Mouse (Mus musculus): ENCODE data around the gene Cyth1. TPM values are rescaled to one million over a fixed set of nuclear protein-coding genes. Genes with fewer than 3 reads are reported as not detected.

The Cyth1 gene
- polyA plus RNA-seq, 1 experiment: 89.8 TPM

- TF ChIP-seq CTCF (IDR thresholded peaks at IDR 0.05; ENCODE audit: borderline replicate concordance, insufficient read depth, low read depth, low read length) (no peak), POLR2A (IDR thresholded peaks at IDR 0.05; ENCODE audit: borderline replicate concordance, insufficient read depth, low read length) (no peak)
- Histone ChIP-seq H3K27me3 (ENCODE audit: control insufficient read depth, insufficient read depth, low read length) (no peaks in the 10 kb centered on the region), H3K27ac (ENCODE audit: insufficient read depth, low read length) (no peak overlapping the region), H3K4me1 (ENCODE audit: control insufficient read depth, insufficient read depth, low read length) (peaks cover 8% of the 10 kb centered on the region; the same call in 1 of the 2 replicates), H3K4me3 (replicated peaks; ENCODE audit: insufficient read depth, low read depth, low read length) (no peak overlapping the region)
- 69% methylated on average over 16 of the region's 16 CpGs for WGBS
- no peak for DNase-seq
Measured at GRCm38 (mm10) chr11:118145771-118146351, 102.5 kb downstream of the Cyth1 start.

- H3K27ac ChIP-seq (ENCODE audit: insufficient read depth, low read length): no peak overlapping the region
- no peak overlapping the region for H3K4me3 ChIP-seq (replicated peaks; ENCODE audit: insufficient read depth, low read depth, low read length)
- WGBS: 96% methylated on average over 4 of the region's 4 CpGs
- peaks cover 2% of the 10 kb centered on the region; the same call in 1 of the 2 replicates for H3K4me1 ChIP-seq (ENCODE audit: control insufficient read depth, insufficient read depth, low read length)
- no peak for DNase-seq
- no peaks in the 10 kb centered on the region for H3K27me3 ChIP-seq (ENCODE audit: control insufficient read depth, insufficient read depth, low read length)
- no peak for TF ChIP-seq POLR2A (IDR thresholded peaks at IDR 0.05; ENCODE audit: borderline replicate concordance, insufficient read depth, low read length)
- TF ChIP-seq CTCF (IDR thresholded peaks at IDR 0.05; ENCODE audit: borderline replicate concordance, insufficient read depth, low read depth, low read length): no peak
Measured at GRCm38 (mm10) chr11:118145092-118145491, 103.3 kb downstream of the Cyth1 start.

- Histone ChIP-seq H3K4me3 (replicated peaks; ENCODE audit: insufficient read depth, low read depth, low read length) (no peak overlapping the region), H3K27ac (ENCODE audit: insufficient read depth, low read length) (no peak overlapping the region), H3K27me3 (ENCODE audit: control insufficient read depth, insufficient read depth, low read length) (no peaks in the 10 kb centered on the region), H3K4me1 (ENCODE audit: control insufficient read depth, insufficient read depth, low read length) (peaks cover 4% of the 10 kb centered on the region; the same call in 1 of the 2 replicates)
- TF ChIP-seq POLR2A (IDR thresholded peaks at IDR 0.05; ENCODE audit: borderline replicate concordance, insufficient read depth, low read length) (no peak), CTCF (IDR thresholded peaks at IDR 0.05; ENCODE audit: borderline replicate concordance, insufficient read depth, low read depth, low read length) (no peak)
- no peak for DNase-seq
- WGBS: 98% methylated on average over 4 of the region's 4 CpGs
Measured at GRCm38 (mm10) chr11:118143731-118144130, 104.7 kb downstream of the Cyth1 start.

- Histone ChIP-seq H3K27me3 (ENCODE audit: control insufficient read depth, insufficient read depth, low read length) (no peaks in the 10 kb centered on the region), H3K27ac (ENCODE audit: insufficient read depth, low read length) (no peak overlapping the region), H3K4me1 (ENCODE audit: control insufficient read depth, insufficient read depth, low read length) (peaks cover 13% of the 10 kb centered on the region), H3K4me3 (replicated peaks; ENCODE audit: insufficient read depth, low read depth, low read length) (no peak overlapping the region)
- DNase-seq: no peak
- TF ChIP-seq CTCF (IDR thresholded peaks at IDR 0.05; ENCODE audit: borderline replicate concordance, insufficient read depth, low read depth, low read length): no peak
- TF ChIP-seq POLR2A (IDR thresholded peaks at IDR 0.05; ENCODE audit: borderline replicate concordance, insufficient read depth, low read length): no peak
- WGBS: 61% methylated on average over 7 of the region's 7 CpGs
Measured at GRCm38 (mm10) chr11:118142547-118143165, 105.7 kb downstream of the Cyth1 start.

GRCm38 (mm10) chr11:118140771-118141565 lies 107.4 kb downstream of the Cyth1 start:
- WGBS: 85% methylated on average over 10 of the region's 10 CpGs
- no peak overlapping the region for H3K4me3 ChIP-seq (replicated peaks; ENCODE audit: insufficient read depth, low read depth, low read length)
- TF ChIP-seq CTCF (IDR thresholded peaks at IDR 0.05; ENCODE audit: borderline replicate concordance, insufficient read depth, low read depth, low read length) (no peak), POLR2A (IDR thresholded peaks at IDR 0.05; ENCODE audit: borderline replicate concordance, insufficient read depth, low read length) (no peak)
- peaks cover 20% of the 10 kb centered on the region for H3K4me1 ChIP-seq (ENCODE audit: control insufficient read depth, insufficient read depth, low read length)
- H3K27me3 ChIP-seq (ENCODE audit: control insufficient read depth, insufficient read depth, low read length): no peaks in the 10 kb centered on the region
- no peak overlapping the region for H3K27ac ChIP-seq (ENCODE audit: insufficient read depth, low read length)
- DNase-seq: no peak

- 41% methylated on average over 6 of the region's 6 CpGs for WGBS
- TF ChIP-seq CTCF (IDR thresholded peaks at IDR 0.05; ENCODE audit: borderline replicate concordance, insufficient read depth, low read depth, low read length): no peak
- TF ChIP-seq POLR2A (IDR thresholded peaks at IDR 0.05; ENCODE audit: borderline replicate concordance, insufficient read depth, low read length): no peak
- Histone ChIP-seq H3K27me3 (ENCODE audit: control insufficient read depth, insufficient read depth, low read length) (no peaks in the 10 kb centered on the region), H3K4me1 (ENCODE audit: control insufficient read depth, insufficient read depth, low read length) (peaks cover 36% of the 10 kb centered on the region), H3K4me3 (replicated peaks; ENCODE audit: insufficient read depth, low read depth, low read length) (no peak overlapping the region), H3K27ac (ENCODE audit: insufficient read depth, low read length) (peak overlapping the region; percentile 53)
- DNase-seq: peak; percentile 71 to 80
Measured at GRCm38 (mm10) chr11:118138347-118138746, 110.0 kb downstream of the Cyth1 start.

- peak; percentile 47 to 53 for DNase-seq
- Histone ChIP-seq H3K4me1 (ENCODE audit: control insufficient read depth, insufficient read depth, low read length) (peaks cover 40% of the 10 kb centered on the region), H3K27me3 (ENCODE audit: control insufficient read depth, insufficient read depth, low read length) (no peaks in the 10 kb centered on the region), H3K27ac (ENCODE audit: insufficient read depth, low read length) (no peak overlapping the region), H3K4me3 (replicated peaks; ENCODE audit: insufficient read depth, low read depth, low read length) (no peak overlapping the region)
- 6% methylated on average over 5 of the region's 5 CpGs for WGBS
- TF ChIP-seq CTCF (IDR thresholded peaks at IDR 0.05; ENCODE audit: borderline replicate concordance, insufficient read depth, low read depth, low read length) (no peak), POLR2A (IDR thresholded peaks at IDR 0.05; ENCODE audit: borderline replicate concordance, insufficient read depth, low read length) (no peak)
Measured at GRCm38 (mm10) chr11:118136172-118136632, 112.2 kb downstream of the Cyth1 start.
